27 mouse cellular contexts compared by ENCODE assay signal in genomic region chr12:65189213-65189612, GRCm38 (mm10). TPM values are rescaled to one million over a fixed set of nuclear protein-coding genes. Genes with fewer than 3 reads are reported as not detected.
"Had no signal": no experiment of that assay in that cellular context is flagged by ENCODE, and none has a peak within 500 bp of the region (broad histone marks: within the 10 kb centered on the region; RNA-seq: fewer than 3 reads in every experiment).

No protein-coding gene starts in this region.

- H3K27ac ChIP-seq: liver, embryonic 15.5 days; lung, embryonic 15.5 days; macrophage; midbrain, embryonic 10.5 days; midbrain, embryonic 12.5 days; neural tube, embryonic 12.5 days had no signal

- H3K4me1 ChIP-seq: liver, embryonic 15.5 days; lung, embryonic 15.5 days; midbrain, embryonic 10.5 days; midbrain, embryonic 12.5 days; neural tube, embryonic 12.5 days had no signal

- DNase-seq: liver, postnatal 0 days; lung, adult 2 months; lung, postnatal 14 days; lung, postnatal 36 days; midbrain, embryonic 14.5 days; right cerebral cortex, postnatal 25 days; right cerebral cortex, postnatal 4 days; spleen, adult 18-20 months; thymus, adult 18-20 months; thymus, postnatal 14 days; thymus, postnatal 36 days had no signal

- ATAC-seq: liver, postnatal 0 days; lung, postnatal 0 days; midbrain, embryonic 16.5 days had no signal

- H3K4me3 ChIP-seq: liver, embryonic 15.5 days; lung, embryonic 15.5 days; midbrain, embryonic 10.5 days; midbrain, embryonic 12.5 days; myocyte; neural tube, embryonic 12.5 days had no signal

RNA-seq across cellular contexts. Expression of gene Wdr20rt, which starts 36.1 kb away (rescaled TPM):
- total RNA-seq: megakaryocyte progenitor cell, adult 5-6 weeks; megakaryocyte-erythroid progenitor cell, adult 5-6 weeks had no signal
- polyA plus RNA-seq: liver, embryonic 15.5 days; liver, postnatal 0 days; lung, adult 2 months; lung, embryonic 15.5 days; lung, postnatal 0 days; macrophage; midbrain, embryonic 10.5 days; midbrain, embryonic 12.5 days; midbrain, embryonic 14.5 days; midbrain, embryonic 16.5 days; myocyte; neural tube, embryonic 12.5 days; neural tube, embryonic 14.5 days; small intestine, adult 2 months; stomach, embryonic 14.5 days; stomach, embryonic 16.5 days; thymus, postnatal 0 days had no signal
